Mouse (Mus musculus) embryonic facial prominence, embryonic 11.5 days (tissue): ENCODE results near the gene Qpctl. TPM values are rescaled to one million over a fixed set of nuclear protein-coding genes. Genes with fewer than 3 reads are reported as not detected.

Experiments
- ATAC-seq: fragments of 200-750 bp; cut with Nextera tagmentation; replicated peaks from 2 replicates; pipeline ENCODE4 v1.8.0; 2017; ENCODE audit warnings: low read depth; ENCODE audit not compliant: insufficient number of reproducible peaks, low FRiP score, low TSS enrichment
- DNase-seq: peaks from one replicate; pipeline ENCODE4 v3.0.0-alpha.2; 2015; ENCODE audit warnings: low spot score
- H3K27ac ChIP-seq: fragments of 300-500 bp; sonication (generic); replicated peaks from 2 replicates; pipeline ENCODE4 v1.5.1; 2014; ENCODE audit warnings: mild to moderate bottlenecking, low read depth, low read length, control low read depth
- H3K27me3 ChIP-seq: fragments of 300-500 bp; sonication (generic); 2 replicates; pipeline ENCODE4 v1.6.1; 2014; ENCODE audit warnings: mild to moderate bottlenecking, low read length, moderate library complexity, mixed read lengths; ENCODE audit not compliant: control insufficient read depth, insufficient read depth
- H3K36me3 ChIP-seq: fragments of 300-500 bp; sonication (generic); replicated peaks from 2 replicates; pipeline ENCODE4 v1.6.1; 2014; ENCODE audit warnings: low read depth, mild to moderate bottlenecking, low read length, moderate library complexity, mixed read lengths; ENCODE audit not compliant: control insufficient read depth, insufficient read depth
- H3K4me1 ChIP-seq: fragments of 300-500 bp; sonication (generic); 2 replicates; pipeline ENCODE4 v1.6.1; 2014; ENCODE audit warnings: low read length, mixed read lengths; ENCODE audit not compliant: control insufficient read depth, insufficient read depth
- H3K4me2 ChIP-seq: fragments of 300-500 bp; sonication (generic); 2 replicates; pipeline ENCODE4 v1.6.1; 2014; ENCODE audit warnings: low read depth, mild to moderate bottlenecking, control low read depth, low read length, moderate library complexity
- H3K4me3 ChIP-seq: fragments of 300-500 bp; sonication (generic); 2 replicates; pipeline ENCODE4 v1.5.1; 2014; ENCODE audit warnings: low read depth, low read length, control low read depth
- H3K9ac ChIP-seq: fragments of 300-500 bp; sonication (generic); replicated peaks from 2 replicates; pipeline ENCODE4 v1.6.1; 2014; ENCODE audit warnings: mild to moderate bottlenecking, control low read depth, low read length
- H3K9me3 ChIP-seq: fragments of 300-500 bp; sonication (generic); replicated peaks from 2 replicates; pipeline ENCODE4 v1.6.1; 2016; ENCODE audit warnings: mild to moderate bottlenecking, low read length, inconsistent platforms, mixed read lengths; ENCODE audit not compliant: control insufficient read depth
- WGBS: fragments of 180-500 bp; shearing (Covaris S2); extraction: QIAGEN DNeasy Blood & Tissue Kit; methylation state at CpG from one replicate; pipeline ENCODE4 v1.1.7; 2014; 5-methylcytosine and 5-hydroxymethylcytosine counted together
- polyA plus RNA-seq: library from polyadenylated mRNA; unstranded; fragments of >200 nt; fragmentation: Nextera tagmentation; extraction: Ambion mirVana; gene quantifications from 2 replicates; pipeline ENCODE4 v1.2.1, GENCODE M21; 2014

Gene Qpctl
- polyA plus RNA-seq, 1 experiment from 2014 or later, result 9.4 TPM

DNA sequence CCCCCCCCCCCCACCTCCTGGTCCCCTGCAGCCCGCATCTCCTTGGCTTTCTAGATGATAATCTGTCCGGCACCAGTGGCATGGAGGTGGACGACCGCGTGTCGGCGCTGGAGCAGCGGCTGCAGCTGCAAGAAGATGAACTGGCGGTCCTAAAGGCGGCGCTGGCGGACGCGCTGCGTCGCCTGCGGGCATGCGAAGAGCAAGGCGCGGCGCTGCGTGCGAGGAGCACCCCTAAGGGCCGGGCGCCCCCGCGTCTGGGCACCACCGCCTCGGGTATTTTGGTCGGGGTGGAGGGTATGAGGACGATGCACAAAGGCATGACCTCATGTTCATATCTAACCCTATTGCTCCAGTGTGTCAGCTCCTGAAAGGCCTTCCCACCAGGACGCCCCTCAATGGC lies 30.1 kb upstream of the Qpctl start:
- Histone ChIP-seq H3K27ac (no peak overlapping the region), H3K9me3 (no peaks in the 10 kb centered on the region), H3K27me3 (peaks cover 47% of the 10 kb centered on the region), H3K4me2 (peak overlapping the region; percentile 39), H3K4me3 (peak overlapping the region; percentile 22), H3K9ac (peak overlapping the region; percentile 2; the same call in 1 of the 2 replicates), H3K36me3 (no peaks in the 10 kb centered on the region), H3K4me1 (peaks cover 3% of the 10 kb centered on the region; the same call in 1 of the 2 replicates)
- DNase-seq (peak; percentile 77), ATAC-seq (no peak)
- WGBS, result 1% methylated on average over 31 of the region's 32 CpGs

DNA sequence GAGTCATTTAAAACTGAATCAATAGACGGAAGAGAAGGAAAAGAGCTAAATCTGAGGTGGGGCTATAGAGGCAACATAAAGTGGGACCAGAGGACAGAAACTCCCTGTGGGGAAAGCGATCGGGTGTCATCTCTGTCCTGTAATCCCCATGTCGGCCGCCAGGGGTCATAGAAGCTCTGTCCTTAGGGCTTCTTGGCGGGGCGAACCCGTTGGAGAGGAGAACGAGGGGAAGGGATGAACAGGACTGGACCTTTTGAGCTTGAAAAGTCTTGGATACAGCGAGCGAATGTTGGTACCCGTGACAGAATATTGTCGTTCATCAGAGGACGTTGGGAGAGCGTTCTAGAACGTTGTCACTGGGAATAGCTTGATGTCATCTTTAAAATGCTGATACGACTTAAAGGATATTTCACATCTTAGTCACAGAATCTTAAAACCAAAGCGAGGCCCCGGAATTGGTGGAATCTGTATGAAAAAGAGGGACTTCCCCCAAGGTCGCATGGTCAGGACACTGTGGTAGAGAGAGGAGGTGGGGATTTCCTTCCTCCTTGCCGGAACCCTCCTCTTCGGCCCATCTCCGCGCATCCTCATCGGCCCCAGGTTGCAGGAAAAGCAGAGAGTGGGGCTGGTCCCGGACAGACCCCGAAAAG lies 29.5 kb upstream of the Qpctl start:
- Histone ChIP-seq H3K9me3 (no peaks in the 10 kb centered on the region), H3K27me3 (peaks cover 47% of the 10 kb centered on the region), H3K27ac (no peak overlapping the region), H3K4me3 (no peak overlapping the region; the same call in 1 of the 2 replicates), H3K36me3 (no peaks in the 10 kb centered on the region), H3K4me2 (peak overlapping the region; percentile 39; the same call in 1 of the 2 replicates), H3K9ac (0 out of 2 replicates have a peak overlapping the region, but pooled peaks have one; percentile 5), H3K4me1 (peaks cover 3% of the 10 kb centered on the region; the same call in 1 of the 2 replicates)
- DNase-seq (peak; percentile 79), ATAC-seq (no peak)
- 5% methylated on average over 27 of the region's 27 CpGs for WGBS

DNA sequence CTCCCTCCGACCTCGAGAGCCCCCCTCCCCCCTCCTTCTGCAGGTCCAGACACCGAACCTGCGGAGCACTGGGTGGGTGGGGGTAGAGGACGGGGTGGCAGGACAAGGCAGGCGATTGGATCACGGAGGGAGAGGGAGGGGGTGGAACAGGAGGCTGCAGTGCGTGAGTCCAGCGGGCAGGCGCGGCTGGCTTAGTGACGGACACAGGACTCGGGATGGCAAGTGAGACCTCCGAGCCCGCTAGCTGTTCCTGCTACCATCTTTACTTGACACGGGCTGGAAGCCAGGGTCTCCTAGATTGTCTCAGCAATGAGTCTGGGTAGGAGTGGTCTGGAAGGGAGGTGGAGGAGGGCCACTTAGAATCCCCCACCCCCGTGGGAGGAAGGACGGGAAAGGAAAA lies 28.9 kb upstream of the Qpctl start:
- WGBS, result 6% methylated on average over 18 of the region's 18 CpGs
- ATAC-seq, result no peak

DNA sequence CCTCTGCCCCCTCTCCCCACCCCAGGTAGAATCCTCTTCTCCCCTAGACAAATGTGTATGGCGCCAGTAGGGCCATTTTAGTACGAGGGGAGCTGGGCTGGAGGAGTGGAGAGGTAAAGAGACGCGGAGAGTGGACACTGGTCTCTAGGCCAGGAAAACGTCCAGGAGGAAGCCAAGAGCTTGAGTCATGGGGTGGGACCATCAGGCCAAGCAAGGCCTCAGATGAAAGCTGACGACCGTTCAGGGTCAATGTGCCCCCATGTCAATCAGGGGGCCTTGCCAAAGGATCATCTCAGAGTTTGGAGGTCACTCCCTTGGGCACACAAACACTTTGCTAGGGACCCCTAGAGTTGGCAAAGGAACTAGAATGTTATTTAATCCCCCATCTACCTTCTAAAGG lies 28.1 kb upstream of the Qpctl start:
- Histone ChIP-seq H3K4me1 (peaks cover 3% of the 10 kb centered on the region; the same call in 1 of the 2 replicates), H3K27ac (no peak overlapping the region), H3K9me3 (no peaks in the 10 kb centered on the region), H3K4me2 (no peak overlapping the region), H3K4me3 (no peak overlapping the region), H3K9ac (no peak overlapping the region), H3K27me3 (peaks cover 47% of the 10 kb centered on the region), H3K36me3 (no peaks in the 10 kb centered on the region)
- ATAC-seq (no peak), DNase-seq (no peak)
- whole genome bisulfite sequencing, result 75% methylated on average over 7 of the region's 7 CpGs

More for the DNA sequence above, 28.9 kb upstream of the Qpctl start:
- Histone ChIP-seq H3K27ac (no peak overlapping the region), H3K36me3 (no peaks in the 10 kb centered on the region), H3K4me3 (no peak overlapping the region), H3K4me1 (peaks cover 3% of the 10 kb centered on the region; the same call in 1 of the 2 replicates), H3K27me3 (peaks cover 47% of the 10 kb centered on the region), H3K9ac (no peak overlapping the region), H3K9me3 (no peaks in the 10 kb centered on the region), H3K4me2 (0 out of 2 replicates have a peak overlapping the region, but pooled peaks have one; percentile 0)
- no peak for DNase-seq

DNA sequence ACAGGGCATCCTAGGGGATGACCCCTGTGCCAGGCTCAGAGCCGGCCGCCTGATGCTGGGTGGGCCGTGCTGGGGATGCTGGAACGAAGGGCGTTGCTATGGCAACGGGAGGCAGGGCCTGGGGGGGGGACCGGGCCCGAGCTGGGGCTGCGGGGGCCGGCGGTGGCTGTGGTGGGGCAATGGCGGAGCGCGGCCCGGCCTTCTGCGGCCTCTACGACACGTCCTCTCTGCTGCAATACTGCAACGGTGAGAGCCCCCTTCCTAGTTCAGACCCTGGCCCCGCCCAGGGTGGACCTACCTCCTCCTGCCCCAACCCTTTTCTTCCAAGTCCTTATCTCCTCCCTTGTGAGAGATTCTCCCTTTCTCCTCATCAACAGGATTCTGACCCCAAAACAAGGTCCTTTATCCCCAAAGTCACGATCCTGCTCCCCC lies 27.4 kb upstream of the Qpctl start:
- peak overlapping the region; percentile 58 for H3K4me2 ChIP-seq
- ATAC-seq (peak; percentile 11; the same call in 1 of the 2 replicates), DNase-seq (no peak)
- no peaks in the 10 kb centered on the region for H3K9me3 ChIP-seq
- no peak overlapping the region for H3K27ac ChIP-seq
- peaks cover 3% of the 10 kb centered on the region; the same call in 1 of the 2 replicates for H3K4me1 ChIP-seq
- no peaks in the 10 kb centered on the region for H3K36me3 ChIP-seq
- peaks cover 47% of the 10 kb centered on the region for H3K27me3 ChIP-seq
- 2% methylated on average over 20 of the region's 21 CpGs for WGBS
- peak overlapping the region; percentile 39 for H3K9ac ChIP-seq
- H3K4me3 ChIP-seq, result peak overlapping the region; percentile 33

- peak; percentile 56 for DNase-seq
- H3K9me3 ChIP-seq, result no peaks in the 10 kb centered on the region
- WGBS, result under 1% methylated on average over 30 of the region's 30 CpGs
Observed at GRCm38 (mm10) chr7:19175708-19176515, 26.8 kb upstream of the Qpctl start, which contains the start of gene Eml2. Gene Eml2 (plus strand): TSS chr7:19176421.

DNA sequence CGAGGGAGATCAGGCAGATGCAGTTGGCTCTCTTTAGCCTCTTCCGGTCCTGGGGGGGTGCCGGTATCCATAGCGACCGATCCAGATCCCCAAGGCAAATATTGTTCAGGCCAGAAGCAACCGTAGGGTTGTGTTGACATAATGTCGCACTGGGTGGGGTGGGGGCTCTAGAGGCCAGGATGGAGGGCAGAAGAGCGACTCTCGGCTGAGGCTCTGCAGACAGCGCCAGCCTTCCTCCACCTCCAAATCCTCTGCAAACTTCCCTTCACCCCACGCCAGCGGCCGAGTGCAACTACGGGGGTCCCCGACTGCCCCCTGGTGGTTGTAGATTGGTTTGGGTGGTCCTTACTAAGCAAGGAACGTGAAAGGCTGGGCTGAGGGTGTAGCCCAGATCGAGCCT lies 23.8 kb upstream of the Qpctl start:
- Histone ChIP-seq H3K4me3 (peak overlapping the region; percentile 17; the same call in 1 of the 2 replicates), H3K4me2 (peak overlapping the region; percentile 60), H3K9ac (peak overlapping the region; percentile 45), H3K4me1 (no peaks in the 10 kb centered on the region; the same call in 1 of the 2 replicates), H3K27ac (no peak overlapping the region), H3K9me3 (no peaks in the 10 kb centered on the region), H3K27me3 (peaks cover 23% of the 10 kb centered on the region), H3K36me3 (no peaks in the 10 kb centered on the region)
- WGBS, result 3% methylated on average over 17 of the region's 17 CpGs
- ATAC-seq (peak; percentile 31; the same call in 1 of the 2 replicates), DNase-seq (peak; percentile 94)

More at GRCm38 (mm10) chr7:19175708-19176515, 26.8 kb upstream of the Qpctl start, which contains the start of gene Eml2:
- Histone ChIP-seq H3K36me3 (no peaks in the 10 kb centered on the region), H3K4me2 (peak within 1 kb of the TSS; percentile 58), H3K27ac (no peak within 1 kb of the TSS), H3K4me3 (peak within 1 kb of the TSS; percentile 33), H3K9ac (peak within 1 kb of the TSS; percentile 39), H3K27me3 (peaks cover 47% of the 10 kb centered on the region), H3K4me1 (peaks cover 3% of the 10 kb centered on the region; the same call in 1 of the 2 replicates)
- ATAC-seq, result peak; percentile 79
